Mouse (Mus musculus) liver, embryonic 14.5 days (tissue): ENCODE measurements around the gene Oxct1. TPM values are rescaled to one million over a fixed set of nuclear protein-coding genes. Genes with fewer than 3 reads are reported as not detected.

ENCODE experiments used
- ATAC-seq: fragments of 200-750 bp; cut with Nextera tagmentation; 2 replicates; pipeline ENCODE4 v1.8.0; 2017; ENCODE audit warnings: moderate number of reproducible peaks, mild to moderate bottlenecking, moderate library complexity; ENCODE audit not compliant: insufficient read depth
- DNase-seq, 3 experiments: peaks; one replicate each; pipeline ENCODE4 v3.0.0-alpha.2; 2012 to 2013; ENCODE audit warnings: low read depth in 3 of 3, low spot score in 3 of 3
- H3K27ac ChIP-seq: fragments of 300-500 bp; sonication (generic); 2 replicates; pipeline ENCODE4 v1.5.1; 2014; ENCODE audit warnings: moderate library complexity, mild to moderate bottlenecking, control low read depth, inconsistent platforms
- H3K27me3 ChIP-seq: fragments of 300-500 bp; sonication (generic); 2 replicates; pipeline ENCODE4 v1.6.1; 2014; ENCODE audit warnings: mild to moderate bottlenecking, low read length, moderate library complexity; ENCODE audit not compliant: control insufficient read depth, insufficient read depth
- H3K36me3 ChIP-seq: fragments of 300-500 bp; sonication (generic); replicated peaks from 2 replicates; pipeline ENCODE4 v1.6.1; 2014; ENCODE audit warnings: low read depth; ENCODE audit not compliant: control insufficient read depth, insufficient read depth
- H3K4me1 ChIP-seq, 2 experiments: fragments of 200-500 bp in 1 of 2; fragments of 300-500 bp in 1 of 2; sonication (generic) in 1 of 2; replicated peaks; 2 replicates each; pipeline ENCODE4 v1.6.1; 2012 to 2014; ENCODE audit warnings: antibody characterized with exemption in 1 of 2, inconsistent platforms in 1 of 2, low read length in 1 of 2; ENCODE audit not compliant: control insufficient read depth in 2 of 2, insufficient read depth in 2 of 2
- H3K4me2 ChIP-seq: fragments of 300-500 bp; sonication (generic); 2 replicates; pipeline ENCODE4 v1.6.1; 2014; ENCODE audit warnings: low read depth, mild to moderate bottlenecking, control low read depth, moderate library complexity
- H3K4me3 ChIP-seq, 2 experiments: fragments of 200-500 bp in 1 of 2; fragments of 300-500 bp in 1 of 2; sonication (generic) in 1 of 2; 2 replicates each; pipeline ENCODE4 v1.5.1; 2012 to 2014; ENCODE audit warnings: low read depth in 2 of 2, low read length in 2 of 2, mild to moderate bottlenecking in 2 of 2, control low read depth in 1 of 2, inconsistent platforms in 1 of 2, moderate library complexity in 1 of 2; ENCODE audit not compliant: insufficient read depth in 1 of 2
- H3K9ac ChIP-seq: fragments of 300-500 bp; sonication (generic); replicated peaks from 2 replicates; pipeline ENCODE4 v1.6.1; 2014; ENCODE audit warnings: mild to moderate bottlenecking, control low read depth, moderate library complexity
- H3K9me3 ChIP-seq: fragments of 300-500 bp; sonication (generic); 2 replicates; pipeline ENCODE4 v1.6.1; 2016; ENCODE audit warnings: low read length, mixed read lengths; ENCODE audit not compliant: control insufficient read depth
- CTCF ChIP-seq: IDR thresholded peaks from 2 replicates; pipeline ENCODE4 v1.5.1; 2016; ENCODE audit warnings: antibody characterized with exemption, low read depth, control low read depth
- EP300 ChIP-seq: IDR thresholded peaks from 2 replicates; pipeline ENCODE4 v1.6.1; 2016; ENCODE audit warnings: antibody characterized with exemption, low read depth
- WGBS: fragments of 180-500 bp; shearing (Covaris S2); extraction: QIAGEN DNeasy Blood & Tissue Kit; methylation state at CpG from one replicate; pipeline ENCODE4 v1.1.7; 2014; ENCODE audit not compliant: insufficient replicate concordance; 5-methylcytosine and 5-hydroxymethylcytosine counted together
- polyA plus RNA-seq, 2 experiments: library from polyadenylated mRNA; depleted of rRNA in 1 of 2; stranded (reverse) in 1 of 2; unstranded in 1 of 2; fragments of >200 nt; fragmentation: Nextera tagmentation in 1 of 2; extraction: Ambion mirVana in 1 of 2; gene quantifications; 2 replicates each; pipeline versions ENCODE4 v1.2.1 to v1.2.3; 2012 to 2014

Gene Oxct1
- polyA plus RNA-seq, 2 experiments: 9.4 to 24.4 TPM

DNA sequence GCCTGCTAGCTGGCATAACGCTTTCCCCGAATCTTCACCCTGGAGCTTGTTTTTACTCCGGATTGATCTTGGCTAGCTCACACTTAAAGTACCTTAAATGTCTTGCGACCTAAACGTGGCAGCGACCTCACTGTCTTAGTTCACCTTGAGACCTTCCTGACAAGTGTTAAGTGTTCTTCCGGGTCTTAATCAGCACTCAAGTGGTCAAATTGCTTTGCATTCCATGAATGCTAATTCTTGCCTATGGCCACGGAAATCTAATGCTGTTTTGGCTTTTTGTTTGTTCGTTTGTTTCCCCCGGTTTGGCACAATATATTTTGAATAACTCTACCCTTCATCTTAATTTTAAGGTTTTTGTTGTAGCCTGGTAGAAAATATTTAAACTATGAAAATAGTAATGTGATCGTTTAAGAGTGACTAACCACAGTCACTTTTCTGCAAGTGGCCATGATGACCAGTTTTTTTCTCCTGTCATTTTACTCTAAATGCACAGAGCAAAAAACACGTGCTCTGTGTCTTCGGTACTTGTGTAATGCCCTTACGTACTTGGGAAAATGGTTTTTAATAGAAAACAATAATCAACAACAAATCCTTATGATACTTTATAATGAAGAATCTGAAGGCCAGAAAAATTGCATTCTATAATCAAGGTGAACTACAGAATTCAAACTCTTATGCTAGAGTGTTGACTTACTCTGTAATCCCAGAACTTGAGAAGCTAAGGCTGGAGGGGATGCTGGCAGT is 29.7 kb upstream of the Oxct1 start:
- Histone ChIP-seq H3K4me3 (peak overlapping the region; percentile 82 to 92), H3K4me1 (peaks cover 7 to 8% of the 10 kb centered on the region in 2 experiments; a peak in 2 of 4 replicates), H3K36me3 (peaks cover 3% of the 10 kb centered on the region; the same call in 1 of the 2 replicates), H3K27me3 (no peaks in the 10 kb centered on the region), H3K9ac (peak overlapping the region; percentile 76), H3K27ac (peak overlapping the region; percentile 75), H3K9me3 (no peaks in the 10 kb centered on the region), H3K4me2 (peak overlapping the region; percentile 89)
- peak in 1 of 3 experiments; percentile 5 for DNase-seq
- ATAC-seq: peak; percentile 0; the same call in 1 of the 2 replicates
- no peak for TF ChIP-seq EP300
- no peak for TF ChIP-seq CTCF
- 21% methylated on average over 14 of the region's 14 CpGs for WGBS

GRCm38 (mm10) chr15:3999144-3999543 is 27.0 kb upstream of the Oxct1 start:
- Histone ChIP-seq H3K27ac (no peak overlapping the region), H3K4me2 (no peak overlapping the region), H3K36me3 (no peaks in the 10 kb centered on the region), H3K4me3 (no peak overlapping the region), H3K4me1 (peaks cover 7 to 8% of the 10 kb centered on the region in 2 experiments; a peak in 2 of 4 replicates), H3K27me3 (no peaks in the 10 kb centered on the region), H3K9ac (no peak overlapping the region), H3K9me3 (no peaks in the 10 kb centered on the region)
- DNase-seq (no peak), ATAC-seq (no peak)
- WGBS: 60% methylated on average over 2 of the region's 2 CpGs
- TF ChIP-seq CTCF (no peak), EP300 (no peak)

DNA sequence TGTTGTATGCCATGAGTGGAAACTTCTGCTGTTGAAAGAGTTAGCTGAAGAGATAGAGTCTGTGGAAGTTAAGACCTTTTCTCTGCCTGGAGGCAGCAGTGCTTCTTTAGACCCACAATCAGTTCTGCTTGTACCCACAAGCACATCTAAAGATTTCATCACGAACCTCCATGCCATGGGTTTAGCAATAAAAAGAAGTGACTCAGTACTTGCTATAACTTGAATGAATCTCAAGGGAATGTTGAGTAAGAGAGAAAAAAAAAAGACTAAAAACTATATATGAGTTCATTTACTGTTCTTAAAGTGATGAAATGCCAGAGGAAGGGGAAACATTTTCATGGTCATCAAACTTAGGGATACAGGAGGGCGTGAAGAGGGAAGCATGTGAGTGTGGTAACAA is 25.6 kb upstream of the Oxct1 start:
- H3K27me3 ChIP-seq: no peaks in the 10 kb centered on the region
- no peak overlapping the region for H3K4me3 ChIP-seq
- H3K36me3 ChIP-seq: no peaks in the 10 kb centered on the region
- H3K27ac ChIP-seq: no peak overlapping the region
- ATAC-seq: no peak
- DNase-seq: no peak
- no peak overlapping the region for H3K9ac ChIP-seq
- peaks cover 5 to 6% of the 10 kb centered on the region in 2 experiments; a peak in 2 of 4 replicates for H3K4me1 ChIP-seq
- no peaks in the 10 kb centered on the region for H3K9me3 ChIP-seq
- 44% methylated on average over 2 of the region's 2 CpGs for WGBS
- H3K4me2 ChIP-seq: no peak overlapping the region
- TF ChIP-seq CTCF (no peak), EP300 (no peak)

- Histone ChIP-seq H3K4me1 (no peaks in the 10 kb centered on the region), H3K27ac (no peak overlapping the region), H3K9me3 (no peaks in the 10 kb centered on the region), H3K4me2 (no peak overlapping the region), H3K27me3 (no peaks in the 10 kb centered on the region), H3K36me3 (no peaks in the 10 kb centered on the region), H3K9ac (no peak overlapping the region), H3K4me3 (no peak overlapping the region)
- DNase-seq (no peak), ATAC-seq (no peak)
- WGBS: 53% methylated on average over 2 of the region's 2 CpGs
- TF ChIP-seq EP300: no peak
- TF ChIP-seq CTCF: no peak
Measured at GRCm38 (mm10) chr15:4013873-4014272, 12.3 kb upstream of the Oxct1 start.

DNA sequence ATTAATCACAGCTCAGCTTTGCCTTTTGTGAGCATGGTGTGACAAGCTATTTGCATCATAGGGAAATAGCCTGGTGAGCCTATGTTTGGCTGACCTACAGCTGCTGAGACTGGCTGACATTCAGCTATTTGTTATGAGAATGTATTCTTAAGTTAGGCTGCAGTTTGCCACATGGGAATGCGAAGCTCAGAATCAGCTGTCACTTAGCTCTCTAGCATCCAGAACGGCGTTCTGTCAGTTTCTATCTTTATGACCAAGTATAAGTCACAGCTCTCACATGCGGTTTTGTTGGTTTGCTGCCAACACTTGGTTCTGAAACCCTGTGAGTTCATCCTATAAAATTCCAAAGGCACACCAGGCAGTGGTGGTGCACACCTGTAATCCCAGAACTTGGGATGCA is 5.5 kb upstream of the Oxct1 start:
- Histone ChIP-seq H3K36me3 (no peaks in the 10 kb centered on the region), H3K27me3 (no peaks in the 10 kb centered on the region), H3K4me1 (peaks cover 0 to under 1% of the 10 kb centered on the region in 2 experiments; a peak in 1 of 4 replicates), H3K9ac (no peak overlapping the region), H3K4me3 (no peak overlapping the region), H3K9me3 (no peaks in the 10 kb centered on the region), H3K4me2 (no peak overlapping the region), H3K27ac (no peak overlapping the region)
- DNase-seq (no peak), ATAC-seq (no peak)
- 74% methylated on average over 4 of the region's 4 CpGs for WGBS
- TF ChIP-seq CTCF (no peak), EP300 (no peak)
